Mouse (Mus musculus): ENCODE results near the gene Lgr6. TPM values are rescaled to one million over a fixed set of nuclear protein-coding genes. Genes with fewer than 3 reads are reported as not detected.
"Not testable (repeated sequence)": the region's sequence is repeated elsewhere in the genome, so short reads cannot be mapped to it uniquely, and the experiment has no call there.

Lgr6 gene
- polyA plus RNA-seq, 1 experiment: not detected

DNA sequence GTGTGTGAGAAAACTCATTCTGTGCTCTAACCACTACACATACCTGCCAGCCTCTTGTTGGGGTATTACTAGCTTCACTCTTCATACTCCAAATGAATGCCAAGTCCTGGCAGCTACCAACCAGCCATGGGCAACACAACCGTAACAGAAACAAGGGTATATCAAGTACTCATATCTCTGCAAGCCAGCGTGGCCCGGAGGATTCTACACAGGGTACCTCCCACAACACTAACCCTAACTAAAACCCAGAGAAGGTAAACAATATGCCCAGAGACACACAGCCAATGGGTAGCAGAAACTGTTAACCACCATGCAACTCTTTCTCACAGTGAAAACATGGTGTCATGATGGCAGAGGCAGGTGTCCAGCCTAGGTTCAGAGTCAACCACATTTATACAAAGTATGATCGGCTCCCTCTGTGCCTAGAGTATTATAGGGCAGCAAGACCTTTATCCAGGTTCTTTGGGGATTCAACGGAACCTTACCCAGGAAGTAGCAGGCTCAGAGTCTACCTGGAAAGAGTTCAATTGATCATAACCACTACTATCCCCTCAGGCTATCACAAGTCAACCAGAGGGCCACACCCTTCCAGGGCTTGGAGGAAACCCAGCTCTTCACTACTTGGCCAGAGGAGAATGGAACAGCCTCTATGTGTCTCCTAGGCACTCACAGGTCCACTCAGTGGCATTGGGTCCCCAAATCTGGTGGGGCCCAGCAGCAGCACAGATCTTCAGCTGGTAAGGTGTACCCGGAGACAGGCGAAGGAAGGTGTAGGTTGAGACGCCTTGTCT, 19.7 kb upstream of the Lgr6 start:
- WGBS: 71% methylated on average over 8 of the region's 8 CpGs
- Histone ChIP-seq H3K4me1 (ENCODE audit: control insufficient read depth, insufficient read depth, low read length) (peaks cover 3% of the 10 kb centered on the region), H3K27ac (ENCODE audit: control insufficient read depth, insufficient read depth, low read depth, low read length, poor library complexity) (no peak overlapping the region), H3K4me3 (replicated peaks; ENCODE audit: control insufficient read depth, low read depth, low read length) (no peak overlapping the region)
- no peak for TF ChIP-seq POLR2A (IDR thresholded peaks at IDR 0.05; ENCODE audit: borderline replicate concordance, control insufficient read depth, low read depth, low read length)
- no peak for TF ChIP-seq CTCF (IDR thresholded peaks at IDR 0.05; ENCODE audit: control insufficient read depth, insufficient read depth, low read length)

GRCm38 (mm10) chr1:135112661-135113060, 7.6 kb upstream of the Lgr6 start:
- no peaks in the 10 kb centered on the region; the same call in 1 of the 2 replicates for H3K4me1 ChIP-seq (ENCODE audit: control insufficient read depth, insufficient read depth, low read length)
- TF ChIP-seq POLR2A (IDR thresholded peaks at IDR 0.05; ENCODE audit: borderline replicate concordance, control insufficient read depth, low read depth, low read length) (no peak), CTCF (IDR thresholded peaks at IDR 0.05; ENCODE audit: control insufficient read depth, insufficient read depth, low read length) (peak; percentile 97)
- under 1% methylated on average over 8 of the region's 8 CpGs for WGBS
- no peak overlapping the region for H3K4me3 ChIP-seq (replicated peaks; ENCODE audit: control insufficient read depth, low read depth, low read length)
- no peak overlapping the region for H3K27ac ChIP-seq (ENCODE audit: control insufficient read depth, insufficient read depth, low read depth, low read length, poor library complexity)

GRCm38 (mm10) chr1:135111271-135111670, 6.2 kb upstream of the Lgr6 start:
- not testable (repeated sequence) for H3K4me1 ChIP-seq (ENCODE audit: control insufficient read depth, insufficient read depth, low read length); H3K27ac ChIP-seq (ENCODE audit: control insufficient read depth, insufficient read depth, low read depth, low read length, poor library complexity); H3K4me3 ChIP-seq (replicated peaks; ENCODE audit: control insufficient read depth, low read depth, low read length)
- 33% methylated on average over 5 of the region's 5 CpGs for WGBS
- 0 out of 2 replicates have a peak, but pooled peaks have one; percentile 5 for TF ChIP-seq CTCF (IDR thresholded peaks at IDR 0.05; ENCODE audit: control insufficient read depth, insufficient read depth, low read length)

DNA sequence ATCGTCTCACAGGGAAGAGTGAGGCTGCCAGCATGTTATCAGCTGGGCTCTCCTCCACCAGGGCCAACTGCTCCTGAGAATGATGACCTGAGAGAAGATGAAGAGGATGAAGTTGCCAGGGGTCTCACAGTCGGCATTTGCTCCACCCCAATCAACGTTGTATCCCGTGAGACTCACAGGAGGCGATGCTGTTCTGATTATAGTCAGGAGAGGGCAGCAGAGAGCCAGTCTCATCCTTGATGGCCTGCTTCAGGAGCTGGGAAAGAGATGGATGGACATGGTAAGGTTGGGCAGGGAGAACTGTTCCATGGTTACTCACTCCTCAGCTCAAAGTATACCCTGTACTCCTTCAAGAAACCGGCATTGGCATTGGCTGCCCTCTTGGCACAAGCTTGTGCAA, 5.0 kb upstream of the Lgr6 start:
- TF ChIP-seq CTCF (IDR thresholded peaks at IDR 0.05; ENCODE audit: control insufficient read depth, insufficient read depth, low read length) (peak; percentile 93), POLR2A (IDR thresholded peaks at IDR 0.05; ENCODE audit: borderline replicate concordance, control insufficient read depth, low read depth, low read length) (no peak)

GRCm38 (mm10) chr1:135108611-135109010, 3.5 kb upstream of the Lgr6 start:
- WGBS: 57% methylated on average over 6 of the region's 6 CpGs
- no peak overlapping the region for H3K27ac ChIP-seq (ENCODE audit: control insufficient read depth, insufficient read depth, low read depth, low read length, poor library complexity)
- TF ChIP-seq CTCF (IDR thresholded peaks at IDR 0.05; ENCODE audit: control insufficient read depth, insufficient read depth, low read length) (peak; percentile 76), POLR2A (IDR thresholded peaks at IDR 0.05; ENCODE audit: borderline replicate concordance, control insufficient read depth, low read depth, low read length) (no peak)
- H3K4me1 ChIP-seq (ENCODE audit: control insufficient read depth, insufficient read depth, low read length): no peaks in the 10 kb centered on the region; the same call in 1 of the 2 replicates
- H3K4me3 ChIP-seq (replicated peaks; ENCODE audit: control insufficient read depth, low read depth, low read length): no peak overlapping the region

More for the DNA sequence above, 5.0 kb upstream of the Lgr6 start:
- H3K4me1 ChIP-seq (ENCODE audit: control insufficient read depth, insufficient read depth, low read length): no peaks in the 10 kb centered on the region; the same call in 1 of the 2 replicates
- no peak overlapping the region for H3K27ac ChIP-seq (ENCODE audit: control insufficient read depth, insufficient read depth, low read depth, low read length, poor library complexity)
- H3K4me3 ChIP-seq (replicated peaks; ENCODE audit: control insufficient read depth, low read depth, low read length): no peak overlapping the region
- WGBS: 20% methylated on average over 6 of the region's 6 CpGs

GRCm38 (mm10) chr1:135105951-135106350, 875 bp upstream of the Lgr6 start:
- H3K4me1 ChIP-seq (ENCODE audit: control insufficient read depth, insufficient read depth, low read length): no peaks in the 10 kb centered on the region; the same call in 1 of the 2 replicates
- TF ChIP-seq POLR2A (IDR thresholded peaks at IDR 0.05; ENCODE audit: borderline replicate concordance, control insufficient read depth, low read depth, low read length) (no peak), CTCF (IDR thresholded peaks at IDR 0.05; ENCODE audit: control insufficient read depth, insufficient read depth, low read length) (peak; percentile 81)
- H3K27ac ChIP-seq (ENCODE audit: control insufficient read depth, insufficient read depth, low read depth, low read length, poor library complexity): no peak overlapping the region
- H3K4me3 ChIP-seq (replicated peaks; ENCODE audit: control insufficient read depth, low read depth, low read length): no peak overlapping the region
- 2% methylated on average over 8 of the region's 8 CpGs for WGBS

DNA sequence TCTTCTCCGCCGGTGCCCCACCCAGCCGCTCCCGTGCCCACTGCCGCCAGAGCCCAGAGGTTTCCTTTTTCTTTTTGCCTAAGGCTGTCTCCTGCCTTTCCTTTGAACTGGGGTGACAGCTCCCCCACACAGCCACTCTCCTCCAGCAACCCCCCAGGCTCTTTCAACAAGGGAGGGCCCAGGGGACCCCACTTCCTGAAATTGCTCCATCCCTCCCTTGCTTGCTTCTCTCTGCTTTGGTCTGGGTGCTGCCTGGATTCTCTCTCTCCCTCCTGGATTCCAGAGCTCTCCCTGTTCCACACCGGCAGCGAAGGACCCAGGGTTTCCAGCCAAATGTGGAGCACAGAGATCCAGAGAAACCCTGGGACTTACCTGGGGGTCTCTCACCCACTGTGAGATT, 4.7 kb downstream of the Lgr6 start:
- WGBS: 18% methylated on average over 7 of the region's 7 CpGs
- Histone ChIP-seq H3K27ac (ENCODE audit: control insufficient read depth, insufficient read depth, low read depth, low read length, poor library complexity) (no peak overlapping the region), H3K4me3 (replicated peaks; ENCODE audit: control insufficient read depth, low read depth, low read length) (no peak overlapping the region), H3K4me1 (ENCODE audit: control insufficient read depth, insufficient read depth, low read length) (peaks cover 1% of the 10 kb centered on the region; the same call in 1 of the 2 replicates)
- TF ChIP-seq CTCF (IDR thresholded peaks at IDR 0.05; ENCODE audit: control insufficient read depth, insufficient read depth, low read length): no peak
- no peak for TF ChIP-seq POLR2A (IDR thresholded peaks at IDR 0.05; ENCODE audit: borderline replicate concordance, control insufficient read depth, low read depth, low read length)

DNA sequence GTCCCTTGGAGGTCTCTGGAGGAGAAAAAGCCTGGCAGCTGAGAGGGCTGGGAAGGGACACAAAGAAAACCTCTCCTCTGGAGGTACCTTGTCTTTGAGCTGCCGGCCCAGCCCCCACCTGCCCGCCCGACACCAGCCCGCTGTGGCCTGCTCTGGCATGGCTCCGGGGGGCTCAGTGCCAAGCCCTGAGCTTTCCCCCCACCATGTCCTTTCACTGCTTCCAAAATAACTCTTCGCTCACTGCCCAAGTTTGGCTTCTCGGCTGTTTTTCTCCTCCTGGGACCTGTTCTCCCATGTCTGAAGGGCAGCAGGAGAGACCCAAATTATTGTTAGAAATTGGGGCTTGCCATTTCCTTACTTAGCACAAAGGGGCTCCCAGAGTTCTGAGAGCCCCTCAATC, 6.6 kb downstream of the Lgr6 start:
- H3K4me3 ChIP-seq (replicated peaks; ENCODE audit: control insufficient read depth, low read depth, low read length): no peak overlapping the region
- 90% methylated on average over 7 of the region's 7 CpGs for WGBS
- no peak overlapping the region for H3K27ac ChIP-seq (ENCODE audit: control insufficient read depth, insufficient read depth, low read depth, low read length, poor library complexity)
- no peak for TF ChIP-seq CTCF (IDR thresholded peaks at IDR 0.05; ENCODE audit: control insufficient read depth, insufficient read depth, low read length)
- TF ChIP-seq POLR2A (IDR thresholded peaks at IDR 0.05; ENCODE audit: borderline replicate concordance, control insufficient read depth, low read depth, low read length): no peak
- H3K4me1 ChIP-seq (ENCODE audit: control insufficient read depth, insufficient read depth, low read length): peaks cover 4% of the 10 kb centered on the region
